Mouse (Mus musculus): Measurements from ENCODE around the gene Zbtb18. TPM values are rescaled to one million over a fixed set of nuclear protein-coding genes. Genes with fewer than 3 reads are reported as not detected.

Zbtb18 gene
- 5.9 and 7.1 TPM in 2 replicates for polyA plus RNA-seq (2015; fragmentation: Nextera tagmentation; extraction: Ambion mirVana)

- DNase-seq (ENCODE audit: low spot score), result no peak
Measured at GRCm38 (mm10) chr1:177442196-177442808, at the start of gene Zbtb18. Gene Zbtb18, plus strand, starts transcription at chr1:177442351.

GRCm38 (mm10) chr1:177397455-177397854, 44.7 kb upstream of the Zbtb18 start:
- DNase-seq (ENCODE audit: low spot score), result no peak

GRCm38 (mm10) chr1:177405170-177405569, 37.0 kb upstream of the Zbtb18 start:
- DNase-seq (ENCODE audit: low spot score), result no peak

- peak; percentile 74 for DNase-seq (ENCODE audit: low spot score)
Measured at GRCm38 (mm10) chr1:177408690-177409089, 33.5 kb upstream of the Zbtb18 start.

- DNase-seq (ENCODE audit: low spot score), result no peak
Measured at GRCm38 (mm10) chr1:177410769-177411348, 31.3 kb upstream of the Zbtb18 start.

GRCm38 (mm10) chr1:177411359-177412358, 30.5 kb upstream of the Zbtb18 start:
- DNase-seq (ENCODE audit: low spot score), result no peak

GRCm38 (mm10) chr1:177419331-177419730, 22.8 kb upstream of the Zbtb18 start:
- DNase-seq (ENCODE audit: low spot score), result no peak

- DNase-seq (ENCODE audit: low spot score), result no peak
Measured at GRCm38 (mm10) chr1:177420126-177420525, 22.0 kb upstream of the Zbtb18 start.

- DNase-seq (ENCODE audit: low spot score), result no peak
Measured at GRCm38 (mm10) chr1:177427862-177428261, 14.3 kb upstream of the Zbtb18 start.

- no peak for DNase-seq (ENCODE audit: low spot score)
Measured at GRCm38 (mm10) chr1:177428338-177428737, 13.8 kb upstream of the Zbtb18 start.

GRCm38 (mm10) chr1:177429067-177429466, 13.1 kb upstream of the Zbtb18 start:
- no peak for DNase-seq (ENCODE audit: low spot score)

GRCm38 (mm10) chr1:177440411-177440810, 1.7 kb upstream of the Zbtb18 start:
- no peak for DNase-seq (ENCODE audit: low spot score)

- peak; percentile 50 for DNase-seq (ENCODE audit: low spot score)
Measured at GRCm38 (mm10) chr1:177440981-177441491, 1.1 kb upstream of the Zbtb18 start.

GRCm38 (mm10) chr1:177441492-177442195, 507 bp upstream of the Zbtb18 start:
- DNase-seq (ENCODE audit: low spot score), result peak; percentile 98

GRCm38 (mm10) chr1:177442821-177443723, 921 bp downstream of the Zbtb18 start:
- peak; percentile 73 for DNase-seq (ENCODE audit: low spot score)

- DNase-seq (ENCODE audit: low spot score), result peak; percentile 29
Measured at GRCm38 (mm10) chr1:177443724-177444482, 1.8 kb downstream of the Zbtb18 start.

GRCm38 (mm10) chr1:177444483-177444810, 2.3 kb downstream of the Zbtb18 start:
- DNase-seq (ENCODE audit: low spot score), result no peak

GRCm38 (mm10) chr1:177444941-177445340, 2.8 kb downstream of the Zbtb18 start:
- no peak for DNase-seq (ENCODE audit: low spot score)

GRCm38 (mm10) chr1:177445461-177446130, 3.4 kb downstream of the Zbtb18 start:
- DNase-seq (ENCODE audit: low spot score), result no peak

Measured in thymus, postnatal 0 days (tissue).